Mouse (Mus musculus) adrenal gland, adult 2 months (tissue): ENCODE measurements around the gene Lect2. TPM values are rescaled to one million over a fixed set of nuclear protein-coding genes. Genes with fewer than 3 reads are reported as not detected.

ENCODE experiments used
- DNase-seq: peaks from one replicate; pipeline ENCODE4 v3.0.0; 2021
- polyA plus RNA-seq: library from polyadenylated mRNA; depleted of rRNA; stranded (reverse); fragments of >200 nt; gene quantifications from 2 replicates; pipeline ENCODE4 v1.2.3, GENCODE M21; 2012
- total RNA-seq, 2 experiments: library from RNA; stranded (reverse); gene quantifications; 2 replicates each; pipeline ENCODE4 v1.2.3; 2021

The Lect2 gene
- total and polyA plus RNA-seq, 3 experiments: 0.49 TPM; not detected in 2

GRCm38 (mm10) chr13:56555957-56556356, 7.7 kb upstream of the Lect2 start:
- DNase-seq: peak; percentile 58

DNA sequence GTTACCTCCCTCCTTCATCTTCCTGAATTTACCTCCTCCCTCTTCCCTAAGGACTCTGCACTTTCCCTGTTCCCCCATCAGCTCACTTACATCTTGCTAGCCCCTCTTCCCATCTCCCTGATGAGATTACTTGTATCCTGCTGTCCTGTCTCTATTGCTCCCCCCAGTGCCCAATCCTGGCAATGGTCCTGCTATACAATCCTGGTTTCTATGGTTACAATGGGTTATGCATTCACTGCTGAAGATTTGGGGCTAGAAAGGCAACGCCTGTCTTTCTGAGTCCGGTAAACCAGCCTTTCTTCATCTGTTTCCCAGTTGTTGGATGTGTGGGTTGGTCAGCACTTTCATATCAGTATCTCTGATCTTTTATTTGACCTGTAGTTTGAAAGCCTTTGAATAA, 6.1 kb upstream of the Lect2 start:
- peak; percentile 46 for DNase-seq

- DNase-seq: no peak
These were observed 5.6 kb upstream of the Lect2 start for GRCm38 (mm10) chr13:56553923-56554322.

DNA sequence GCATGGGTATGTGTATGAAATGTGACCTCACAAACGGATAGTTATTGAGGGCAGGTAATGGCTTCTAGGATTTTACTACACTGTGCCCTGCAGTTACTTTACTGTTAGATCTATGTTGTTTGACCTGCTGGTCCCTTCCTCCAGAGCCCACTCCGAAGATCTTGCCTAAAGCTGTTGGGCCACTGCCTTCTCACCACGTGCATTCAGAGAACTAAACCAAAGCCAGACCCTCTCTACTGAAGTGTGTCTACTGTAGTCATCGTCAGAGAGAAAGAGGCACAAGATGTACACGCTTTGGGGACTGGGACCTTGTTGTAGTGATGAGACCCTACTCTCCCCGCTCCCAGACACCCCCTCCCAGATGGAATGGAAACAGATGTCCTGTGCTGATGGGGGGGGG, 3.4 kb upstream of the Lect2 start:
- DNase-seq: no peak

DNA sequence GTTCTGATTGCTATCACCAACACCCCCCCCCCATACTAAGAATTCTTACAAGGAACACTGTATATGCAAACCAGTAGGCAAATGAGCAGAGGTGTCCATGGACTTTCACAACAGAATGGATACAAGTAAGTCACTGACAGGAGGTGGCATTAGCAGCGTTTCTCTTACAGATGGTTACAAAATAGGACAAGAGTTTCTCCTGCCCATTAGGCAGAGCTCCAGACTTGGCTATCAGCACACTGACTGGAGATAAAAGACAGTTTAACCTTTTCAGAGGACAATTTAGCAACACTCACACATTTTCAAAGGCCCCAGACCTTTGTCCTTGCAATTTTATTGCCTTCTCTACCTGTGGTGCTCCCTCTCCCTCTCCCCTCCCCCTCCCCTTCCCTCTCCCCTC, 2.3 kb upstream of the Lect2 start:
- DNase-seq: peak; percentile 84

- DNase-seq: peak; percentile 88
These were observed 1.1 kb upstream of the Lect2 start for GRCm38 (mm10) chr13:56549364-56549763.

DNA sequence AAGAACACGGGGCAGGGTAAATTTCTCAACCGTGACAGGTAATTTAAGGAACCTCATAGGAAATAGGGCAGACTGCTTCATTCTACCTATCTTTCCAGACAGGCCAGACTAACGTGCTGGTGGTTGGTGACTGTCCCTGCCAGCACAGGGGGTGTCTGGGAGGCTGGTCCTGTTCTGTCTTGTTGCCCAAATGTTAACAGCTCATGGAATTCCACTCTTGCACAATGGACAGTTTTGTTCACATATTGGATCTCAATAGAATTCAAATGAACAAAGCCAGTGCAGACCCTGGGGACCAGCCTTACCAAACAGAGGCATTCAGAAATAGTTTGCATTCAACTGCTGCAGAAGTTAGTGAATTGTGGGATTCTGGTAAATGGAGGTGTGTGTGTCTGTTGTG, 3.3 kb downstream of the Lect2 start:
- DNase-seq: no peak

DNA sequence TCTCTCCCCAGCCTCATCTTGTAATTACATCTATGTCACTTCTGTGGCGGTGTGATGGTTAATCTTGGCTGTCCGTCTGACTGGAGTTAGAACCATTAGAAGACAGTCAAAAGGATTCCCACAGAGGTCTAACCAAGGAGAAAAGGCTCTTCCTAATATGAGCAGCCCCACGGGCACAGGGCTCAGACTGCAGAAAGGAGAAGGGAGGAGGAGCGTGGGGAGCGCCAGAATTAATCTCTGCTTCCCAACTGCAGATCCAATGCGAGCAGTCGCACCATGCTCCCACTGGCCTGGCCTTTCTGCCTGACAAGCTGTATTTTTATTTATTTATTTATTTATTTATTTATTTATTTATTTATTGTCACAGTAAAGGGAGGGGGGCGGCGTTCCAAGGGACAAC, 4.5 kb downstream of the Lect2 start:
- no peak for DNase-seq

- no peak for DNase-seq
These were observed 8.5 kb downstream of the Lect2 start for GRCm38 (mm10) chr13:56539846-56540245.

- no peak for DNase-seq
These were observed 11.3 kb downstream of the Lect2 start for GRCm38 (mm10) chr13:56537026-56537425.

DNA sequence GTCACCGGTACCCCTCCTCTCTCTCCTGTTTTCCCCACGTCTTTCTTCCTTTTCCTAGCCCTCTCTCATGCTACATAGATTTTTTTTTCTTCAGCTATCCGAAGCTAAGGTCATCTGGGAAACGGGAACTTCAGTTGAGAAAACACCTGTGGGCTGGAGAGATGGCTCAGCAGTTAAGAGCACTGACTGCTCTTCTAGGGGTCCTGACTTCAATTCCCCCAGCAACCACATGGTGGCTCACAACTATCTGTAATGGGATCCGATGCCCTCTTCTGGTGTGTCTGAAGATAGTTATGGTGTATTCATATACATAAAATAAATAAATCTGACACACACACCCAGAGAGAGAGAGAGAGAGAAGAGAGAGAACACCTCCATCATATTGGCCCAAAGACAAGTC, 12.7 kb downstream of the Lect2 start:
- no peak for DNase-seq

- no peak for DNase-seq
These were observed 13.4 kb downstream of the Lect2 start for GRCm38 (mm10) chr13:56534931-56535330.

- DNase-seq: no peak
These were observed 18.6 kb downstream of the Lect2 start for GRCm38 (mm10) chr13:56529685-56530084.

GRCm38 (mm10) chr13:56529031-56529430, 19.3 kb downstream of the Lect2 start:
- no peak for DNase-seq

DNA sequence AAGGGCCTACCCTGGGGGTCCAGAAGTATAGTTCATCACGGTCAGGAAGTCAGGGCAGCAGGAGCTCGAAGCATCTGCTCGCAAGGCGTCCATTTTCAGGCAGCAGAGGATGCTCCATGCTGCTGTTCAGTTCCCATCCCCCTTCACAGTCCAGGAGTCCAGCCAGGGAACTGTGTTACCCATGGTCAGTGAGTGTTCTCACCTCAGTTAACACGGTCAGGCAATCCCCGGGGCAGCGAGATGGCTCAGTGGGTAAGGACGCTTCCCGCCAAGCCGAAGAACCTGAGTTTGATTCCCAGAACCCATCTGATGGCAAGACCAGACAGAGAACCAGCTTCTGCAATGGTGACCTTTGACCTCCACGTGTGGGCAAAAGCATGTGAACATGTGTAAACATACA, 20.0 kb downstream of the Lect2 start:
- no peak for DNase-seq

- no peak for DNase-seq
These were observed 20.5 kb downstream of the Lect2 start for GRCm38 (mm10) chr13:56527846-56528245.

DNA sequence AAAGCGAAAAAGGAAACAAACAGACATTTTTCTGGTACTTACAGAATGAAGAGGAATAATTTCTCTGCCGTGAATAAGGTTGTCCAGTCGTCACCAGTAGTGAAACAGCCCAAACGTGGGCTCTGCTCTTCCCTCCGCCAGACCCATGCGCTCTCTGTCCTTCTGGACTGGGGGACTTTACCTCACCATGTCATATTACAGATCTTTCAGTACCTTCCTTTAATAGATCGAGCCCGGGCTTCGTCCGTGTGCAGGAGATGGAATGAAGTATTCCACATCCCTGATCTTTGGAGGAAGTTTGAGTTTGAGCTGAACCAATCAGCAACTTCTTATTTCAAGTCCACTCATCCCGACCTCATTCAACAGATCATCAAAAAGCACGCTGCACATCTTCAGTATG, 21.4 kb downstream of the Lect2 start:
- no peak for DNase-seq

DNA sequence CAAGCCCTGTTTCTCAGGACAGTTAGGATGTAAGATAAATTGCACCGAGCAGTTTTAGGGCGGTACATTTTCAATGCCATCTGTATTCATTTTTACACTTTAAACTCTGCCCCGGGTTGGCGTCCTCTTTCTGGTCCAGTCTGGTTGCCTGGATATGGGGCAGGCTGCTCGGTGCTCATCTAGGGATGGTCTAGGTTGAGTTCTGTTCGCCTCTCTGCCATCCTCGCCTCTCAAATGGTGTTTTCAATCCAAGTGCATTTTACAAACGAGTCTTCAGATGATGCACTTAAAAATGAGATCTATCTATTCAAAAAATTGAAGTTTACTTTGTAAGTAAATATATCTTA, 25.5 kb downstream of the Lect2 start:
- DNase-seq: no peak

GRCm38 (mm10) chr13:56522081-56522820, 26.1 kb downstream of the Lect2 start, which contains the start of gene Fbxl21:
Gene Fbxl21 (plus strand): TSS chr13:56522472.
- peak; percentile 97 for DNase-seq

GRCm38 (mm10) chr13:56516816-56517215, 31.5 kb downstream of the Lect2 start:
- no peak for DNase-seq

DNA sequence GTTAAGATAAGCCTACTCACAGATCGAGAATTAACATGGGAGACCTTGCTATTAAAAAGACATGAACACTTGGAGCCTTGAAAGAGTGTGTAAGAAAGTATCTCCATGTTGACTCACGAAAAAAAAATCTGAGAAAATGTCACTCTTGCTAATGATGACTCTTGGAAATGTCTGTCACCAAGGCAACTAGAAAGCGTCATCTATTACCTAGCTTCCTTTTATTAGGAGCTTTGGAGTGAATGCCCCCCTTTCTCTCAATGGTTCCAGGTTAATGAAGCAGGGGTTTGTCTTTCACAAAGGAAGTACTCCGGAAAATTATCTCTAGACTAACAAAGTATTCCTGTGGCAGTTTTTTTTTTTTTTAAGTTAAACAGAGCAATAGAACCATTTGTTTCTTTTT, 32.0 kb downstream of the Lect2 start:
- no peak for DNase-seq

DNA sequence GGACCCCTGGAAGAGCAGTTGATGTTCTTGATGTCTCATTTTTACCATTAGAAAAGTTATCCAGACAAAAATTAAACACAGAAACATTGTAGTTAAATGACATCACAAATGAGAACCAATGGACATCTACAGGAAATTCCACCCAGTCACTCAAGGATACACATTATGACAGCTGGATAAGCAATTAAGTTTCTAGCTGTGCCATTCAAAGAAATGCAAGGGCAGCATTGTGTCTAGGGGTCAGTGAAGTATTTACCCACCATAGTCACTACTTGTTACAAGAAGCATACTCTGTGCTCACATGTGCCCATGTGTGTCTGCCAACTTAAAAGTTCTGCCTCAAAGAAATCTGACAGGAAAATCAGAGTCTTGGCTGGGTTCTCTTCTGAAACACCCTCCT, 34.7 kb downstream of the Lect2 start:
- no peak for DNase-seq

GRCm38 (mm10) chr13:56509796-56510195, 38.5 kb downstream of the Lect2 start:
- DNase-seq: no peak

- DNase-seq: no peak
These were observed 41.3 kb downstream of the Lect2 start for GRCm38 (mm10) chr13:56506871-56507496.
